Mouse (Mus musculus) G1E (cell line): ENCODE data around the gene Alcam. TPM values are rescaled to one million over a fixed set of nuclear protein-coding genes. Genes with fewer than 3 reads are reported as not detected.

Experiments used
- ATAC-seq: 2 replicates; pipeline ENCODE4 v1.8.0; 2016; ENCODE audit warnings: mild to moderate bottlenecking; ENCODE audit not compliant: insufficient number of reproducible peaks, poor library complexity, low FRiP score, severe bottlenecking; ENCODE audit errors: extremely low read depth
- DNase-seq: peaks from one replicate; pipeline ENCODE4 v3.0.0; 2012; ENCODE audit warnings: low spot score
- H3K27me3 ChIP-seq: 2 replicates; pipeline ENCODE4 v1.6.1; 2012; ENCODE audit warnings: mild to moderate bottlenecking, low read length, inconsistent platforms; ENCODE audit not compliant: insufficient read depth
- H3K36me3 ChIP-seq: replicated peaks from 2 replicates; pipeline ENCODE3; 2012; ENCODE audit warnings: mild to moderate bottlenecking, inconsistent platforms
- H3K4me1 ChIP-seq: 2 replicates; pipeline ENCODE4 v1.6.1; 2012; ENCODE audit warnings: low read depth, low read length, inconsistent platforms, mixed read lengths; ENCODE audit not compliant: insufficient read depth
- H3K4me3 ChIP-seq: 2 replicates; pipeline ENCODE4 v1.5.1; 2012; ENCODE audit warnings: low read depth, mild to moderate bottlenecking, inconsistent platforms, low read length, moderate library complexity, mixed read lengths
- H3K9me3 ChIP-seq: replicated peaks from 2 replicates; pipeline ENCODE4 v1.6.1; 2012; ENCODE audit warnings: inconsistent platforms
- CTCF ChIP-seq: IDR thresholded peaks from 2 replicates; pipeline ENCODE4 v1.5.1; 2012; ENCODE audit warnings: low read depth, low read length, inconsistent platforms, mixed read lengths
- GATA1 ChIP-seq: IDR thresholded peaks from 2 replicates; pipeline ENCODE4 v1.6.1; 2012; ENCODE audit warnings: borderline replicate concordance, low read length, inconsistent platforms, mixed read lengths
- GATA2 ChIP-seq: IDR thresholded peaks from 2 replicates; pipeline ENCODE4 v1.6.1; 2012; ENCODE audit warnings: low read depth, low read length, inconsistent platforms, borderline replicate concordance
- POLR2AphosphoS5 ChIP-seq: IDR thresholded peaks from 2 replicates; pipeline ENCODE4 v1.6.1; 2012; ENCODE audit warnings: low read depth, low read length, inconsistent platforms; ENCODE audit not compliant: insufficient replicate concordance
- TAL1 ChIP-seq: conservative IDR thresholded peaks from 2 replicates; pipeline ENCODE4 v1.6.1; 2012; ENCODE audit warnings: low read depth, low read length, inconsistent platforms, mixed read lengths
- polyA plus RNA-seq: library from polyadenylated mRNA; stranded (reverse); fragments of >175 nt; gene quantifications from 2 replicates; pipeline ENCODE4 v1.2.3, GENCODE M21; 2012
- total RNA-seq, 2 experiments: library from RNA; stranded (forward) in 1 of 2; stranded (reverse) in 1 of 2; fragments of 200-1000 nt in 1 of 2; fragments of >200 nt in 1 of 2; fragmentation: Nextera tagmentation in 1 of 2; gene quantifications; 2 replicates each; pipeline ENCODE4 v1.2.3; 2014 to 2017

The Alcam gene
- total RNA-seq (2014; fragmentation: Nextera tagmentation): not detected in 2 replicates
- total RNA-seq (2017): 0.11 and 0.23 TPM in 2 replicates
- not detected in 2 replicates for polyA plus RNA-seq

DNA sequence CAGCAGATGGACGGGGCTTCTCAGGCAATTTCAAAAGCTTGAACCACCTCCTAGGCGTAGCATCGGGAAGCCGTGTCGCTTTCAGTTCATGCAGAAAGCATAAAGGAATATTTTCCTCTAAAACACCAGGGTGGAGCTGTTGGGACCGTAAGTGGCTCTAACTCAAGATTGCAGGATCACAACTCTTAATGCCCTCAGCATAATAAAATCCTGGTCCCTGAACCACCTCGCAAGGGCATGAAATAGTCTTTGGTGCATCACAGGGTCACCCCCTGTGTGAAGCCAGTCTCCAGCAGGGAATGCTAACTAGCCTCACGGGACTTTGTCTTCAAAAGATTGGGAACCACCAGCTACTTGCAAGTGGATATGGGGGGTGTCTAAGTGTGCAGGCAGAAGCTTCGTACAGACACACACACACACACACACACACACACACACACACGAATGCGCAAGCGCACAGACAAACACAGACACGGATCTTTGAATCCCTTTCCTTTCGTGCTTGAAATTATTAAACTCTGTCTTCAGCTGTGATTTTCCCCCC, at the start of gene Alcam:
Gene Alcam (minus strand): TSS at position 104 of the 544 bp plus-strand sequence.
- Histone ChIP-seq H3K27me3 (no peaks in the 10 kb centered on the region), H3K36me3 (no peaks in the 10 kb centered on the region), H3K9me3 (peaks cover 32% of the 10 kb centered on the region), H3K4me1 (no peaks in the 10 kb centered on the region), H3K4me3 (no peak within 1 kb of the TSS; the same call in 1 of the 2 replicates)
- TF ChIP-seq GATA2: no peak
- no peak for TF ChIP-seq GATA1
- no peak for TF ChIP-seq TAL1
- TF ChIP-seq CTCF: no peak
- TF ChIP-seq POLR2AphosphoS5: no peak
- DNase-seq (no peak), ATAC-seq (no peak)

DNA sequence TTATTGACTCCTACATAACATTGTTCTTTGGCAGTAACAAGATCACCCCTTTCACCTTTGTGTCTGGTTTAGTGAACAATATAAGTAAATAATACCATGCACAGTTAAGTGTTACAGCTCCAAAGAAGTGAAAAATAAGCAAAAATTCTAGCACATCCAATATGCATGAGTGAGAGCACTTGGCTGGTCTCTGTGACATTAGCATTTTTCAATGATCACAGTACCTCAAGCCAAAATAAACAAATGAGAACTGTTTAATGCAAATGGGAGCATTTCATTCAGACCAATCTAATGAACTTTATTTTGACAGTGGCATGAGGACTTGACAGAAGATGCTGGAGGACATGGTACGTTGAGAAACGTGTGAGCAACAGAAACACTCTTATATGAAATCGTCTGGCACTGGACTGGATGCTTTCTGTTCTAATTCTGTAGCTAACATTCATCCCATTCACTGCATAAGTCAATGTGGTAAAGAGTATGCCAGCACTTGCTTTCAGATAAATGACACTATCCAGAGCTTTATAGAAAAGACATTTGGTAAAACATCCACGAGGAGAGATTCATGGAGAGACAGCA, 45.0 kb upstream of the Alcam start:
- ATAC-seq: no peak
- TF ChIP-seq POLR2AphosphoS5 (no peak), GATA2 (no peak), GATA1 (no peak), TAL1 (no peak), CTCF (no peak)
- no peak overlapping the region for H3K4me3 ChIP-seq
- H3K36me3 ChIP-seq: no peaks in the 10 kb centered on the region
- no peak for DNase-seq
- no peaks in the 10 kb centered on the region for H3K27me3 ChIP-seq
- H3K4me1 ChIP-seq: no peaks in the 10 kb centered on the region
- H3K9me3 ChIP-seq: 0 out of 2 replicates have a peak, but pooled peaks cover 4% of the 10 kb centered on the region

DNA sequence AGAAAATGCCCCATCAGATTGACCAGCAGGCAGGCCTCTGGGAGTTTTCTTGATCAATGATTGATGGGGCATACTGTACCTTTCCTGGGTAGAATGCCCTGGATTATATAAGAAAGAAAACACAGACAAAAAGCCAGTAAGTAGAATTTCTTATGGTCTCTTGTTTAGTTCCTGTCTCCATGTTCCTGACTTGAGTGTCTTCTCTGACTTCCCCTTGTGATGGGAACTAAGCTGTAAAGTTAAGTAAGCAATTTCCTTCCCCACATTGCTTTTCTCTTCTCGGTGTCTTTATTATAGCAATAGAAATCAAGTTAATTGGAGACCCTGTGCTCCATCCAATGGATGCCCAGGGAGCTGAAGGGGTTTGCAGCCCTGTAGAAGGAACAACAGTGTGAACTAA, 36.7 kb upstream of the Alcam start:
- no peak for ATAC-seq
- Histone ChIP-seq H3K4me1 (no peaks in the 10 kb centered on the region), H3K36me3 (no peaks in the 10 kb centered on the region), H3K27me3 (no peaks in the 10 kb centered on the region), H3K9me3 (0 out of 2 replicates have a peak, but pooled peaks cover 3% of the 10 kb centered on the region), H3K4me3 (no peak overlapping the region)
- TF ChIP-seq GATA1: no peak
- no peak for TF ChIP-seq GATA2
- no peak for TF ChIP-seq TAL1
- no peak for TF ChIP-seq CTCF
- TF ChIP-seq POLR2AphosphoS5: no peak
- no peak for DNase-seq

DNA sequence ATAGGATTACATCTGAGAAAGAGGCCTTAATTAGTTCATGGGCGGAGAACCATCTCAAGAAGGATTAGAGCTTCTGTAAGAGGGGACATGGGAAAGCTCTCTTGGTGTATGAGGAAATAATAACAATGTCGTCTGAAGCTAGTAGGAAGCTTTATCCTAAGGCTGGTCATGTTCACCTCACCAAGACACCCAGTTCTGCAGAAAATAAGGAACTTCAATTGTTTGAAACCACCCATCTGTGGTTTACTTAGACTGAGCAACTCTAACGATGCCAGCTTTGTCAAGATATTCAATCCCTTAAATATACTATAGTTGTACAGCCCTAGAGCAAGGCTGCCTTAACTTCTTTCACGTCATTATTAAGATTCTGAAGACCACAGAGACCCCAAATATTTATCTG, 20.4 kb upstream of the Alcam start:
- TF ChIP-seq CTCF: no peak
- no peak for TF ChIP-seq GATA2
- TF ChIP-seq GATA1: no peak
- no peak for TF ChIP-seq POLR2AphosphoS5
- TF ChIP-seq TAL1: no peak
- Histone ChIP-seq H3K4me1 (no peaks in the 10 kb centered on the region), H3K4me3 (no peak overlapping the region), H3K9me3 (0 out of 2 replicates have a peak, but pooled peaks cover 4% of the 10 kb centered on the region), H3K36me3 (no peaks in the 10 kb centered on the region), H3K27me3 (no peaks in the 10 kb centered on the region)
- DNase-seq (no peak), ATAC-seq (no peak)

DNA sequence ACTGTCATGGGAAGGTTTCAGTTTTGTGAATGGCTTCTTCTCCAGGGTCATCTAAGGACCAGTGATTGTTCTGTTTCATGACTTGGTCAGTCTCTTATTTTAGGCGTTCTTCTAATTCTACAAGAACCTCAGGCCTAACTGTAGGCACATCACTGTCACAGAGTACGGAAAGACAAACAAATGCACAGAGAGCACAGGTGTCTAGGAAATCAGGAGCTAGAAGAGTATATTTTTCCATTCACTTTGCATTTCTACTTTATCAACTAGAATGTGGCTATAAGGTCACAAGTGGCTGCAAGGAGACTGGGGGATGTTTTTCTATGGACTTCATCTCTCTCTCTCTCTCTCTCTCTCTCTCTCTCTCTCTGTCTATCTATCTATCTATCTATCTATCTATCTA, 19.2 kb upstream of the Alcam start:
- no peak for DNase-seq
- H3K4me1 ChIP-seq: no peaks in the 10 kb centered on the region

DNA sequence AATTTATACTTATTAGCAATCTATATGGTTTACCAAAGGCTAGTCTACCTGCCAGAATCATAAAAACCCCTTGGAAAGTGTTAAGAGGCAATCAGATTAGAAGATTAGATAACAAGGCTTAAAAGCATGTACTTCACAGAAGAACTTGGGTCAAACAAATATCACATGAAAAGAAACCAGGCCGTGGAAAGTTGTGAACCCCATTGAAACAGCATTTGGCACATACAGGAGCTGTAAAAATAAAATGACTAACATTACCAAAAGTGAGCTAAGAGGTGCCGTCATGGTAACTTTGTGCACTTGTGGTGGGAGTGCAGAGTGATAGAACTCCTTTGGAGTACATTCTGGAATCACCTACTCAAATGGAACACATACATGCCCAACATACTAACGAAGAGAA, 18.8 kb upstream of the Alcam start:
- ATAC-seq (no peak), DNase-seq (no peak)
- no peak for TF ChIP-seq POLR2AphosphoS5
- TF ChIP-seq CTCF: no peak
- TF ChIP-seq GATA2: no peak
- TF ChIP-seq TAL1: no peak
- TF ChIP-seq GATA1: no peak
- Histone ChIP-seq H3K9me3 (peaks cover 7% of the 10 kb centered on the region; the same call in 1 of the 2 replicates), H3K4me3 (no peak overlapping the region), H3K4me1 (no peaks in the 10 kb centered on the region), H3K36me3 (no peaks in the 10 kb centered on the region), H3K27me3 (no peaks in the 10 kb centered on the region)

More for the DNA sequence above, 19.2 kb upstream of the Alcam start:
- Histone ChIP-seq H3K9me3 (peaks cover 8% of the 10 kb centered on the region; the same call in 1 of the 2 replicates), H3K36me3 (no peaks in the 10 kb centered on the region), H3K4me3 (no peak overlapping the region), H3K27me3 (no peaks in the 10 kb centered on the region)
- no peak for ATAC-seq
- no peak for TF ChIP-seq POLR2AphosphoS5
- no peak for TF ChIP-seq TAL1
- no peak for TF ChIP-seq GATA1
- TF ChIP-seq CTCF: no peak
- no peak for TF ChIP-seq GATA2
